18 mouse cellular contexts compared by ENCODE assay signal in the genomic region with DNA sequence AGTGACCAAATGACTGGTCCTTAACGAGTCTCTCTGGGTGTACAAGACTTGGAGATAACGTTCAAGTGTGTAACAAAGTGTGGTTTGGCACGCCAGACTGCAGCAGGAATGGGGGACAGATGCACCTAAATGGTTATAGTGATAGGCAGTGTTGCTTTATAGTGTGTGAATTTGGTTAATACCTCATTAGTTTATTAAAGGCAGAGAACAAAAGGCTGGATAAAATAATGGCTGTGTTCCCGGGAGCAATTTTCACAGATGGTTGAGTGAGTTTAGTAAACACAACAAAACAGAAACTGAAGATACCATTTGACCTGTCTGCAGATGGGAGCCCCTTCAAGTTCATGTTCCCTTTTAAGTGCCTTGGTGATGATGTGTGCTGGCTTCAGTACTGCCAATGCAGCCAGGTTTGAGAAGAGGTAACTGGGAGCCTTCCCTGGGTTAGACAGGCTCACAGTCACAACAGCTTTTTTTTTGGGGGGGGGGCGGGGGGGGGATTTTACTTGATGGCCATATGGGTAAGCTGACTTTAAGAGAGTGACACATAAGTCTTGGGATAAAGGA.
DNase-seq lines count a peak whose midpoint lies in the region; ATAC-seq and TF ChIP-seq lines count a peak whose summit lies in the region.
"Had no signal": no experiment of that assay in that cellular context is flagged by ENCODE, and none has a peak within 500 bp of the region (broad histone marks: within the 10 kb centered on the region; RNA-seq: fewer than 3 reads in every experiment).

No protein-coding gene starts in this region.

- ATAC-seq in forebrain, embryonic 13.5 days, result peak; percentile 78
- no peak for ATAC-seq in forebrain, embryonic 12.5 days (ENCODE audit: low FRiP score)
- peak; percentile 36; the same call in 1 of the 2 replicates for ATAC-seq in neural tube, embryonic 13.5 days (ENCODE audit: low read depth)
- ATAC-seq in neural tube, embryonic 15.5 days (ENCODE audit: low FRiP score), result no peak
- peak; percentile 83 for ATAC-seq in forebrain, embryonic 14.5 days
- ATAC-seq: intestine, embryonic 16.5 days had no signal

- no peaks in the 10 kb centered on the region for H3K27me3 ChIP-seq in forebrain, embryonic 13.5 days
- H3K27me3 ChIP-seq in forebrain, embryonic 12.5 days, result no peaks in the 10 kb centered on the region
- H3K27me3 ChIP-seq in neural tube, embryonic 13.5 days, result no peaks in the 10 kb centered on the region
- H3K27me3 ChIP-seq in neural tube, embryonic 15.5 days (replicated peaks), result no peaks in the 10 kb centered on the region
- H3K27me3 ChIP-seq in forebrain, embryonic 14.5 days (replicated peaks; ENCODE audit: control insufficient read depth, insufficient read depth, low read length), result no peaks in the 10 kb centered on the region
- H3K27me3 ChIP-seq: embryonic facial prominence, embryonic 12.5 days; hindbrain, embryonic 13.5 days had no signal

- H3K4me2 ChIP-seq in forebrain, embryonic 13.5 days, result no peak overlapping the region
- no peak overlapping the region for H3K4me2 ChIP-seq in forebrain, embryonic 12.5 days
- H3K4me2 ChIP-seq in neural tube, embryonic 13.5 days, result no peak overlapping the region
- no peak overlapping the region for H3K4me2 ChIP-seq in neural tube, embryonic 15.5 days
- no peak overlapping the region for H3K4me2 ChIP-seq in forebrain, embryonic 14.5 days (ENCODE audit: low read length)
- H3K4me2 ChIP-seq: embryonic facial prominence, embryonic 12.5 days; hindbrain, embryonic 13.5 days had no signal

- no peak overlapping the region for H3K9ac ChIP-seq in forebrain, embryonic 13.5 days
- no peak overlapping the region for H3K9ac ChIP-seq in forebrain, embryonic 12.5 days
- H3K9ac ChIP-seq in neural tube, embryonic 13.5 days, result no peak overlapping the region
- no peak overlapping the region for H3K9ac ChIP-seq in neural tube, embryonic 15.5 days (replicated peaks)
- H3K9ac ChIP-seq in forebrain, embryonic 14.5 days (ENCODE audit: low read length), result no peak overlapping the region
- H3K9ac ChIP-seq: embryonic facial prominence, embryonic 12.5 days; hindbrain, embryonic 13.5 days had no signal

- peaks cover 9% of the 10 kb centered on the region for H3K9me3 ChIP-seq in forebrain, embryonic 13.5 days (replicated peaks)
- no peaks in the 10 kb centered on the region for H3K9me3 ChIP-seq in forebrain, embryonic 12.5 days
- H3K9me3 ChIP-seq in neural tube, embryonic 13.5 days, result peaks cover 6% of the 10 kb centered on the region; the same call in 1 of the 2 replicates
- 0 out of 2 replicates have a peak, but pooled peaks cover 5% of the 10 kb centered on the region for H3K9me3 ChIP-seq in neural tube, embryonic 15.5 days (replicated peaks)
- H3K9me3 ChIP-seq in forebrain, embryonic 14.5 days (replicated peaks; ENCODE audit: control insufficient read depth, low read length), result no peaks in the 10 kb centered on the region; the same call in 1 of the 2 replicates
- H3K9me3 ChIP-seq: embryonic facial prominence, embryonic 12.5 days had no signal

- H3K4me1 ChIP-seq in forebrain, embryonic 13.5 days, result peaks cover 5% of the 10 kb centered on the region; the same call in 1 of the 2 replicates
- peaks cover 7% of the 10 kb centered on the region for H3K4me1 ChIP-seq in forebrain, embryonic 12.5 days
- H3K4me1 ChIP-seq in neural tube, embryonic 13.5 days (replicated peaks), result no peaks in the 10 kb centered on the region
- no peaks in the 10 kb centered on the region for H3K4me1 ChIP-seq in neural tube, embryonic 15.5 days
- H3K4me1 ChIP-seq in forebrain, embryonic 14.5 days (ENCODE audit: control insufficient read depth, insufficient read depth, low read length), result peaks cover 5% of the 10 kb centered on the region; the same call in 1 of the 2 replicates
- H3K4me1 ChIP-seq: embryonic facial prominence, embryonic 12.5 days; heart, embryonic 10.5 days; hindbrain, embryonic 13.5 days had no signal

- no peak overlapping the region for H3K4me3 ChIP-seq in forebrain, embryonic 13.5 days
- no peak overlapping the region for H3K4me3 ChIP-seq in forebrain, embryonic 12.5 days (replicated peaks)
- H3K4me3 ChIP-seq in neural tube, embryonic 13.5 days, result no peak overlapping the region
- H3K4me3 ChIP-seq in neural tube, embryonic 15.5 days (replicated peaks), result no peak overlapping the region
- no peak overlapping the region for H3K4me3 ChIP-seq in forebrain, embryonic 14.5 days (ENCODE audit: low read depth, low read length)
- no peak overlapping the region for H3K4me3 ChIP-seq in gastrocnemius, adult 2 months
- H3K4me3 ChIP-seq: embryonic facial prominence, embryonic 12.5 days; heart, embryonic 10.5 days; hindbrain, embryonic 13.5 days had no signal

- no peak overlapping the region for H3K27ac ChIP-seq in forebrain, embryonic 13.5 days
- no peak overlapping the region for H3K27ac ChIP-seq in forebrain, embryonic 12.5 days
- no peak overlapping the region for H3K27ac ChIP-seq in neural tube, embryonic 13.5 days (replicated peaks)
- H3K27ac ChIP-seq in neural tube, embryonic 15.5 days (replicated peaks), result no peak overlapping the region
- no peak overlapping the region for H3K27ac ChIP-seq in forebrain, embryonic 14.5 days (ENCODE audit: low read depth, low read length)
- H3K27ac ChIP-seq in gastrocnemius, adult 2 months, result no peak overlapping the region
- H3K27ac ChIP-seq: embryonic facial prominence, embryonic 12.5 days; heart, embryonic 10.5 days; hindbrain, embryonic 13.5 days had no signal

- 19% methylated on average over 5 of the region's 5 CpGs for WGBS in forebrain, embryonic 13.5 days
- 38% methylated on average over 5 of the region's 5 CpGs for WGBS in forebrain, embryonic 12.5 days
- 38% methylated on average over 5 of the region's 5 CpGs for WGBS in neural tube, embryonic 13.5 days
- 35% methylated on average over 5 of the region's 5 CpGs for WGBS in neural tube, embryonic 15.5 days
- 9% methylated on average over 5 of the region's 5 CpGs for WGBS in forebrain, embryonic 14.5 days

- TF ChIP-seq CTCF in gastrocnemius, adult 2 months (IDR thresholded peaks at IDR 0.05), result no peak

- intact Hi-C loops in gastrocnemius, adult 2 months (cut with DNase I), result no loop called here

- no peaks in the 10 kb centered on the region for H3K36me3 ChIP-seq in forebrain, embryonic 13.5 days (ENCODE audit: poor library complexity, severe bottlenecking)
- no peaks in the 10 kb centered on the region for H3K36me3 ChIP-seq in forebrain, embryonic 12.5 days (replicated peaks)
- H3K36me3 ChIP-seq in neural tube, embryonic 13.5 days, result no peaks in the 10 kb centered on the region
- no peaks in the 10 kb centered on the region for H3K36me3 ChIP-seq in neural tube, embryonic 15.5 days
- H3K36me3 ChIP-seq in forebrain, embryonic 14.5 days (ENCODE audit: control insufficient read depth, insufficient read depth, low read length), result no peaks in the 10 kb centered on the region
- H3K36me3 ChIP-seq: embryonic facial prominence, embryonic 12.5 days; heart, embryonic 10.5 days; hindbrain, embryonic 13.5 days had no signal

- peak; percentile 66 for DNase-seq in forebrain, embryonic 14.5 days (ENCODE audit: low spot score)
- DNase-seq in spleen, postnatal 14 days (ENCODE audit: low spot score in 2 of 2), result no peak
- no peak for DNase-seq in gastrocnemius, adult 2 months
- DNase-seq: adrenal gland, adult 2 months; adrenal gland, postnatal 25 days; cerebellum, adult 2 months; cerebellum, postnatal 10 days; gastrocnemius, postnatal 10 days; heart, adult 18-20 months; heart, postnatal 10 days had no signal

Comparison
In these comparisons a context has a peak if more than half of its experiments do, and no peak if none do; other contexts are left out.
1. ATAC-seq: peak in forebrain, embryonic 13.5 days (single experiment), neural tube, embryonic 13.5 days (single experiment) and forebrain, embryonic 14.5 days (single experiment); none in forebrain, embryonic 12.5 days (single experiment) and neural tube, embryonic 15.5 days (single experiment).